Mouse (Mus musculus): ENCODE data around the gene Sgsm2. TPM values are rescaled to one million over a fixed set of nuclear protein-coding genes. Genes with fewer than 3 reads are reported as not detected.

Sgsm2 gene
- polyA plus RNA-seq, 1 experiment from 2014 or later, result 2.5 TPM

GRCm38 (mm10) chr11:74865252-74865651 is 31.6 kb downstream of the Sgsm2 start:
- Histone ChIP-seq H3K27me3 (ENCODE audit: control insufficient read depth, insufficient read depth, low read length) (no peaks in the 10 kb centered on the region), H3K27ac (replicated peaks; ENCODE audit: low read depth, low read length) (no peak overlapping the region), H3K9me3 (replicated peaks; ENCODE audit: control insufficient read depth, low read length) (no peaks in the 10 kb centered on the region), H3K9ac (replicated peaks; ENCODE audit: low read length) (no peak overlapping the region), H3K4me1 (ENCODE audit: control insufficient read depth, insufficient read depth, low read length) (no peaks in the 10 kb centered on the region), H3K36me3 (replicated peaks; ENCODE audit: control insufficient read depth, insufficient read depth, low read depth, low read length) (no peaks in the 10 kb centered on the region), H3K4me3 (ENCODE audit: low read depth, low read length) (no peak overlapping the region), H3K4me2 (ENCODE audit: low read depth, low read length) (no peak overlapping the region)
- ATAC-seq (replicated peaks; ENCODE audit: insufficient number of reproducible peaks, low FRiP score, low TSS enrichment, low read depth) (no peak), DNase-seq (ENCODE audit: low spot score) (no peak)
- WGBS, result 76% methylated on average over 8 of the region's 9 CpGs

- Histone ChIP-seq H3K27me3 (ENCODE audit: control insufficient read depth, insufficient read depth, low read length) (no peaks in the 10 kb centered on the region), H3K27ac (replicated peaks; ENCODE audit: low read depth, low read length) (no peak overlapping the region), H3K9me3 (replicated peaks; ENCODE audit: control insufficient read depth, low read length) (no peaks in the 10 kb centered on the region), H3K9ac (replicated peaks; ENCODE audit: low read length) (no peak overlapping the region), H3K4me2 (ENCODE audit: low read depth, low read length) (no peak overlapping the region), H3K4me3 (ENCODE audit: low read depth, low read length) (no peak overlapping the region), H3K36me3 (replicated peaks; ENCODE audit: control insufficient read depth, insufficient read depth, low read depth, low read length) (no peaks in the 10 kb centered on the region), H3K4me1 (ENCODE audit: control insufficient read depth, insufficient read depth, low read length) (no peaks in the 10 kb centered on the region)
- ATAC-seq (replicated peaks; ENCODE audit: insufficient number of reproducible peaks, low FRiP score, low TSS enrichment, low read depth), result no peak
- WGBS, result 77% methylated on average over 9 of the region's 9 CpGs
- no peak for DNase-seq (ENCODE audit: low spot score)
Measured at GRCm38 (mm10) chr11:74864421-74864820, 32.4 kb downstream of the Sgsm2 start.

- Histone ChIP-seq H3K4me3 (ENCODE audit: low read depth, low read length) (no peak overlapping the region), H3K36me3 (replicated peaks; ENCODE audit: control insufficient read depth, insufficient read depth, low read depth, low read length) (no peaks in the 10 kb centered on the region), H3K27ac (replicated peaks; ENCODE audit: low read depth, low read length) (no peak overlapping the region), H3K27me3 (ENCODE audit: control insufficient read depth, insufficient read depth, low read length) (no peaks in the 10 kb centered on the region), H3K4me2 (ENCODE audit: low read depth, low read length) (no peak overlapping the region), H3K9me3 (replicated peaks; ENCODE audit: control insufficient read depth, low read length) (no peaks in the 10 kb centered on the region), H3K4me1 (ENCODE audit: control insufficient read depth, insufficient read depth, low read length) (no peaks in the 10 kb centered on the region), H3K9ac (replicated peaks; ENCODE audit: low read length) (no peak overlapping the region; the same call in 1 of the 2 replicates)
- peak; percentile 51 for DNase-seq (ENCODE audit: low spot score)
- ATAC-seq (replicated peaks; ENCODE audit: insufficient number of reproducible peaks, low FRiP score, low TSS enrichment, low read depth), result no peak
- 33% methylated on average over 11 of the region's 11 CpGs for WGBS
Measured at GRCm38 (mm10) chr11:74863471-74863870, 33.4 kb downstream of the Sgsm2 start.

GRCm38 (mm10) chr11:74862129-74862528 is 34.7 kb downstream of the Sgsm2 start:
- no peak for DNase-seq (ENCODE audit: low spot score)
- H3K36me3 ChIP-seq (replicated peaks; ENCODE audit: control insufficient read depth, insufficient read depth, low read depth, low read length), result no peaks in the 10 kb centered on the region
- WGBS, result 78% methylated on average over 5 of the region's 5 CpGs

GRCm38 (mm10) chr11:74857756-74858155 is 39.1 kb downstream of the Sgsm2 start:
- Histone ChIP-seq H3K27ac (replicated peaks; ENCODE audit: low read depth, low read length) (no peak overlapping the region), H3K9me3 (replicated peaks; ENCODE audit: control insufficient read depth, low read length) (no peaks in the 10 kb centered on the region), H3K4me2 (ENCODE audit: low read depth, low read length) (no peak overlapping the region), H3K36me3 (replicated peaks; ENCODE audit: control insufficient read depth, insufficient read depth, low read depth, low read length) (no peaks in the 10 kb centered on the region), H3K9ac (replicated peaks; ENCODE audit: low read length) (no peak overlapping the region), H3K4me1 (ENCODE audit: control insufficient read depth, insufficient read depth, low read length) (no peaks in the 10 kb centered on the region), H3K27me3 (ENCODE audit: control insufficient read depth, insufficient read depth, low read length) (no peaks in the 10 kb centered on the region), H3K4me3 (ENCODE audit: low read depth, low read length) (no peak overlapping the region)
- ATAC-seq (replicated peaks; ENCODE audit: insufficient number of reproducible peaks, low FRiP score, low TSS enrichment, low read depth) (no peak), DNase-seq (ENCODE audit: low spot score) (no peak)
- 87% methylated on average over 9 of the region's 9 CpGs for WGBS

More at GRCm38 (mm10) chr11:74862129-74862528, 34.7 kb downstream of the Sgsm2 start:
- Histone ChIP-seq H3K4me2 (ENCODE audit: low read depth, low read length) (no peak overlapping the region), H3K9me3 (replicated peaks; ENCODE audit: control insufficient read depth, low read length) (no peaks in the 10 kb centered on the region), H3K4me1 (ENCODE audit: control insufficient read depth, insufficient read depth, low read length) (no peaks in the 10 kb centered on the region), H3K27me3 (ENCODE audit: control insufficient read depth, insufficient read depth, low read length) (no peaks in the 10 kb centered on the region), H3K9ac (replicated peaks; ENCODE audit: low read length) (no peak overlapping the region), H3K27ac (replicated peaks; ENCODE audit: low read depth, low read length) (no peak overlapping the region), H3K4me3 (ENCODE audit: low read depth, low read length) (no peak overlapping the region)
- no peak for ATAC-seq (replicated peaks; ENCODE audit: insufficient number of reproducible peaks, low FRiP score, low TSS enrichment, low read depth)

- Histone ChIP-seq H3K9ac (replicated peaks; ENCODE audit: low read length) (no peak overlapping the region; the same call in 1 of the 2 replicates), H3K27me3 (ENCODE audit: control insufficient read depth, insufficient read depth, low read length) (no peaks in the 10 kb centered on the region), H3K9me3 (replicated peaks; ENCODE audit: control insufficient read depth, low read length) (no peaks in the 10 kb centered on the region), H3K4me3 (ENCODE audit: low read depth, low read length) (no peak overlapping the region), H3K27ac (replicated peaks; ENCODE audit: low read depth, low read length) (no peak overlapping the region), H3K4me2 (ENCODE audit: low read depth, low read length) (no peak overlapping the region), H3K36me3 (replicated peaks; ENCODE audit: control insufficient read depth, insufficient read depth, low read depth, low read length) (no peaks in the 10 kb centered on the region), H3K4me1 (ENCODE audit: control insufficient read depth, insufficient read depth, low read length) (no peaks in the 10 kb centered on the region)
- ATAC-seq (replicated peaks; ENCODE audit: insufficient number of reproducible peaks, low FRiP score, low TSS enrichment, low read depth), result no peak
- DNase-seq (ENCODE audit: low spot score), result no peak
- WGBS, result 73% methylated on average over 14 of the region's 14 CpGs
Measured at GRCm38 (mm10) chr11:74850998-74851661, 45.7 kb downstream of the Sgsm2 start.

GRCm38 (mm10) chr11:74847919-74848521 is 48.8 kb downstream of the Sgsm2 start:
- Histone ChIP-seq H3K9ac (replicated peaks; ENCODE audit: low read length) (no peak overlapping the region), H3K27me3 (ENCODE audit: control insufficient read depth, insufficient read depth, low read length) (no peaks in the 10 kb centered on the region), H3K9me3 (replicated peaks; ENCODE audit: control insufficient read depth, low read length) (no peaks in the 10 kb centered on the region), H3K4me1 (ENCODE audit: control insufficient read depth, insufficient read depth, low read length) (peaks cover under 1% of the 10 kb centered on the region; the same call in 1 of the 2 replicates), H3K36me3 (replicated peaks; ENCODE audit: control insufficient read depth, insufficient read depth, low read depth, low read length) (peaks cover under 1% of the 10 kb centered on the region), H3K4me3 (ENCODE audit: low read depth, low read length) (no peak overlapping the region), H3K27ac (replicated peaks; ENCODE audit: low read depth, low read length) (no peak overlapping the region), H3K4me2 (ENCODE audit: low read depth, low read length) (no peak overlapping the region)
- ATAC-seq (replicated peaks; ENCODE audit: insufficient number of reproducible peaks, low FRiP score, low TSS enrichment, low read depth), result peak; percentile 57; the same call in 1 of the 2 replicates
- DNase-seq (ENCODE audit: low spot score), result peak; percentile 81
- 5% methylated on average over 13 of the region's 13 CpGs for WGBS

GRCm38 (mm10) chr11:74845784-74846183 is 51.1 kb downstream of the Sgsm2 start:
- Histone ChIP-seq H3K4me3 (ENCODE audit: low read depth, low read length) (no peak overlapping the region), H3K9me3 (replicated peaks; ENCODE audit: control insufficient read depth, low read length) (no peaks in the 10 kb centered on the region), H3K9ac (replicated peaks; ENCODE audit: low read length) (no peak overlapping the region), H3K27me3 (ENCODE audit: control insufficient read depth, insufficient read depth, low read length) (no peaks in the 10 kb centered on the region), H3K36me3 (replicated peaks; ENCODE audit: control insufficient read depth, insufficient read depth, low read depth, low read length) (peaks cover 7% of the 10 kb centered on the region), H3K27ac (replicated peaks; ENCODE audit: low read depth, low read length) (no peak overlapping the region), H3K4me1 (ENCODE audit: control insufficient read depth, insufficient read depth, low read length) (peaks cover 4% of the 10 kb centered on the region; the same call in 1 of the 2 replicates), H3K4me2 (ENCODE audit: low read depth, low read length) (no peak overlapping the region)
- 74% methylated on average over 3 of the region's 3 CpGs for WGBS
- DNase-seq (ENCODE audit: low spot score) (no peak), ATAC-seq (replicated peaks; ENCODE audit: insufficient number of reproducible peaks, low FRiP score, low TSS enrichment, low read depth) (no peak)
